Mouse (Mus musculus): Measurements from ENCODE around the gene 4930550L24Rik. TPM values are rescaled to one million over a fixed set of nuclear protein-coding genes. Genes with fewer than 3 reads are reported as not detected.

The 4930550L24Rik gene
- not detected for polyA plus RNA-seq (2017; shearing (Covaris generic))

GRCm38 (mm10) chrX:58909060-58909459 lies at the start of gene 4930550L24Rik:
Gene 4930550L24Rik (plus strand): TSS chrX:58909360.
- ATAC-seq: no peak

DNA sequence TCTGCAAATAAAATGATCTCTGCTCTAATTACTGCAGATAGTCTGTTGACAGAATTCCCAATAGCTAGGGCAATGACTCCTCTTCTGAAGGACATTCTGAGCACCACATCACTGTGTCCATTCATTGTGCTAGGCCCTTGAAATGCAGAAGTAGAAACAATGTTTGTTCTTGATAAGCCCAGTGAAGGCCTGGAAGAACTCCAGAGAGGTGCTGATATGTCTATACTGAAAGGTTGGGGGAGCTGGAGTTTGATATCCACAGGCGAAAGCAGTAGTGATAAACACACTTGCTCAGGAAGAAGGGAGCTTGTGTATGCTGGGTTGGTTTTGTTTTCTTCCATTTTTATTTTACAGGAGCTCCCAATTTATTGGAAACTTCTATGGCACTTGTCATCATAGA lies 8.4 kb upstream of the 4930550L24Rik start:
- ATAC-seq: no peak

DNA sequence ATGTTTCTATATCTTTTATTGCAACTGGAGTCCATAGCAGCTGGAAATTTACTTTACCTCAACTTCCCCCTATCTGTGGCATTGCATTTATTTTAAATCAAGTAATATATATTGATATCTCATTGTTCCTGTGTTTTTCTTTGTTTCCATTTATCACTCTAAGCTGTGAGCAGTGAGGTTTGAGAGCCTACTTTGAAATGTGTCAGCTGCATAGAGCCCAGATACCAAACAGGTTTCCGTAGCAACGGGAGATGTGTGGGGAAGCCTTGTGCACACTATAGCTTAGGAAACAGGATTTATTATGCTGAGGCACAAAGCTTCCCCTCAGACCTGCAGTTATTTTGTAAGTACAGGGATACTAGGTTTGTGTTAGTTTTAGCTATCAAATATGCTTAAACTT lies 58.8 kb downstream of the 4930550L24Rik start:
- no peak for ATAC-seq
